Mouse (Mus musculus) heart, postnatal 0 days (tissue): Measurements from ENCODE around the gene Anks1.

ENCODE experiments used
- CTCF ChIP-seq: IDR thresholded peaks from 2 replicates; pipeline ENCODE4 v1.5.1; 2016; ENCODE audit warnings: antibody characterized with exemption, control low read depth, low read depth
- EP300 ChIP-seq: IDR thresholded peaks from 2 replicates; pipeline ENCODE4 v1.6.1; 2016; ENCODE audit warnings: antibody characterized with exemption, low read depth

DNA sequence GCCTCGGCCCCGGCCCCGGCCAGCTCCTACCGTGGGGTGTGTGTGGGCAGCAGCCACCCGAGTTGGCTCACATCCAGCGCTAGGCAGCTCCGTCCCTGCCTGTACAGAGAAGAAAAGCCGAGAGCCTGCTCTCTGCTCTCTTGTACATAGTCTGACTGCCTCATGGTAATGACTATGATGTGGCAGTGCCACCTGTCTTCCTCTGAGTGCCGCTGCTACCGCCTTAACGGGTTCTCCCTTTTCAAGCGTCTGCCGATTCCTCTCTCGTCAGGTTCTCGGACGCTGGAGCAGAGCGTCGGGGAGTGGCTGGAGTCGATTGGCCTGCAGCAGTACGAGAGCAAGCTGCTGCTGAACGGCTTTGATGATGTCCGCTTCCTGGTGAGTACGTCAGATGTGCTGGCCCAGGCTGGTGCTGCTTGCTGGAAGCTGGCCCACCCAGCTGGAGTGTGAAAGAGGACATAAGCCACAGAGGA is 133.2 kb downstream of the Anks1 start:
- TF ChIP-seq CTCF (peak; percentile 37), EP300 (no peak)
